Mouse (Mus musculus) forebrain, embryonic 10.5 days (tissue): ENCODE data around the gene Ptprk. TPM values are rescaled to one million over a fixed set of nuclear protein-coding genes. Genes with fewer than 3 reads are reported as not detected.

Experiments used
- DNase-seq: peaks from one replicate; pipeline ENCODE4 v3.0.0-alpha.2; 2017; ENCODE audit warnings: low spot score; ENCODE audit errors: extremely low spot score
- H3K27ac ChIP-seq: fragments of 300-500 bp; sonication (generic); 2 replicates; pipeline ENCODE4 v1.5.1; 2016; ENCODE audit warnings: mild to moderate bottlenecking
- H3K27me3 ChIP-seq: fragments of 300-500 bp; sonication (generic); 2 replicates; pipeline ENCODE4 v1.6.1; 2016; ENCODE audit warnings: mild to moderate bottlenecking; ENCODE audit not compliant: poor library complexity, severe bottlenecking
- H3K36me3 ChIP-seq: fragments of 300-500 bp; sonication (generic); replicated peaks from 2 replicates; pipeline ENCODE4 v1.6.1; 2016; ENCODE audit warnings: mild to moderate bottlenecking, moderate library complexity
- H3K4me1 ChIP-seq: fragments of 300-500 bp; sonication (generic); 2 replicates; pipeline ENCODE4 v1.6.1; 2016
- H3K4me3 ChIP-seq: fragments of 300-500 bp; sonication (generic); 2 replicates; pipeline ENCODE4 v1.5.1; 2016; ENCODE audit warnings: mild to moderate bottlenecking, moderate library complexity
- H3K9me3 ChIP-seq: fragments of 300-500 bp; sonication (generic); 2 replicates; pipeline ENCODE4 v1.6.1; 2016; ENCODE audit warnings: mild to moderate bottlenecking, moderate library complexity
- WGBS: fragments of 180-500 bp; shearing (Covaris S2); methylation state at CpG from one replicate; pipeline ENCODE4 v1.1.7; 2016; 5-methylcytosine and 5-hydroxymethylcytosine counted together
- microRNA-seq: library from miRNA; unstranded; fragments of <30 nt; microRNA quantifications from one replicate; pipeline ENCODE4, GENCODE M21; 2017
- polyA plus RNA-seq: library from polyadenylated mRNA; unstranded; fragments of >200 nt; fragmentation: Nextera tagmentation; extraction: Ambion mirVana; gene quantifications from 2 replicates; pipeline ENCODE4 v1.2.1, GENCODE M21; 2016

The Ptprk gene
- polyA plus RNA-seq, 1 experiment from 2014 or later = 37.3 TPM

DNA sequence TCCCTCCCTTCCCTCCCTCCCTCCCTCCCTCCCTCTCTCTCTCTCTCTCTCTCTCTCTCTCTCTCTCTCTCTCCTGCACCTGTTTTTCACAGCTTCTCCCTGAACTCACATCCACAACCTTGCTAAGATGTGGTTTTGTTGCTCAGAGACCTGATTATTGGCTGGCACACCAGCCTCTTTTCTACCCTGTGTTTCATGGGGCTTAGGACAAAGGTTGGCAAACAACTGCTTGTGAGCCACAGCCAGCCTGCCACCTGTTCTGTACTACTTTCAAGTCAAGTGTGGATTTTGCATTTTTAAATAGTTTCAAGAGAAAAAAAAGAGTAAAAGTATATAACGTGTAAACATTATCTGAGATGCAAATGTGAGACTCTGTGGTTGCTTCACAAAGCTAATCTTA lies 544.8 kb downstream of the Ptprk start:
- no peak for DNase-seq
- no peaks in the 10 kb centered on the region for H3K4me1 ChIP-seq
- 94% methylated on average over 1 of the region's 1 CpGs for WGBS
- H3K9me3 ChIP-seq = no peaks in the 10 kb centered on the region
- H3K4me3 ChIP-seq = no peak overlapping the region
- H3K27ac ChIP-seq = no peak overlapping the region
- no peaks in the 10 kb centered on the region for H3K36me3 ChIP-seq
- no peaks in the 10 kb centered on the region for H3K27me3 ChIP-seq

DNA sequence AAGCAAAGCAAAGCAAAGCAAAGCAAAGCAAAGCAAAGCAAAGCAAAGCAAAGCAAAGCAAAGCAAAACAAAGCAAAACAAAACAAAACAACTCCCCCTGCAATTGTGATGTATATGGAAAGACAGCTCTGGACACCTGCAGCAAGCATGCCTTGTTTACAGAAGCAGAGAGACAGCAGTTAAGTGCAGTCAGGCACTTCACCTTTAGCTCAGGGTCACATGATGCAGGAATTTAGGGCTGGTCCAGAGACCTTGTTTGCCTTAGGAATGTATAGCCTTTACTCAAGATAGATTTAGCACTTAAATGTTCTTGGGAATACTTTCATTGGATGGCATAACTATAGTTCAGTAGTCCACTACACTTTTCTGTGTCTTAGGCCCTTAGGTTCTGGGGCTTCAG lies 561.5 kb downstream of the Ptprk start:
- Histone ChIP-seq H3K4me3 (no peak overlapping the region), H3K4me1 (no peaks in the 10 kb centered on the region), H3K9me3 (no peaks in the 10 kb centered on the region), H3K27ac (no peak overlapping the region), H3K27me3 (no peaks in the 10 kb centered on the region), H3K36me3 (no peaks in the 10 kb centered on the region)
- no peak for DNase-seq

DNA sequence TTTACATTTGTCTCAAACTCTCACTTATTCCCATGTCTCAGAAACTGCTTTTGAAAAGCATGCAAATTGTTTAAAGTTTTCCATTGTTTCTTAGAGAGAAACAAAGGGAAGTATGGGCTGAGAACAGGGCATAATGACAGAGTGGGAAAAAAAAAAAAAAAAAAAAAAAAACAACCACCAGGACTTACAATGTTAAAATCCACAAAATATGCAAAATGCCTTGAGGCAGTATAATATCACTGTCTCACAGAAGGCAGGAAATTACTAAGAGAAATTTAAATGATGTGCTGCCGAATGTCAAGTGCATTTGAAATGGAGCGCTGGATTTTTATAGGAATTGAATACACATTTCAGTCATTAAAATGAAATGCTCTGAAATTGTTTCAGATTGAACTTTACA lies 567.3 kb downstream of the Ptprk start:
- Histone ChIP-seq H3K9me3 (no peaks in the 10 kb centered on the region), H3K36me3 (no peaks in the 10 kb centered on the region), H3K27ac (no peak overlapping the region), H3K4me1 (no peaks in the 10 kb centered on the region), H3K27me3 (no peaks in the 10 kb centered on the region), H3K4me3 (no peak overlapping the region)
- WGBS = 94% methylated on average over 2 of the region's 2 CpGs
- DNase-seq = no peak

Small RNA genes within 50 kb of the gene (microRNA-seq; reads per million reads assigned to microRNA genes)
- gene Gm22370 = not detected
